Mouse (Mus musculus) midbrain, embryonic 14.5 days (tissue): Measurements from ENCODE around the gene Gfer. TPM values are rescaled to one million over a fixed set of nuclear protein-coding genes. Genes with fewer than 3 reads are reported as not detected.

Experiments used
- ATAC-seq: fragments of 200-750 bp; cut with Nextera tagmentation; 2 replicates; pipeline ENCODE4 v1.8.0; 2017; ENCODE audit warnings: moderate number of reproducible peaks, moderate library complexity; ENCODE audit not compliant: low FRiP score, low TSS enrichment
- DNase-seq: peaks from one replicate; pipeline ENCODE4 v3.0.0-alpha.2; 2015
- H3K27ac ChIP-seq: fragments of 300-500 bp; sonication (generic); replicated peaks from 2 replicates; pipeline ENCODE4 v1.5.1; 2014; ENCODE audit warnings: mild to moderate bottlenecking, low read depth, low read length, moderate library complexity
- H3K27me3 ChIP-seq: fragments of 300-500 bp; sonication (generic); 2 replicates; pipeline ENCODE4 v1.6.1; 2014; ENCODE audit warnings: low read length, control low read depth, mixed read lengths; ENCODE audit not compliant: control insufficient read depth, insufficient read depth
- H3K36me3 ChIP-seq: fragments of 300-500 bp; sonication (generic); 2 replicates; pipeline ENCODE4 v1.6.1; 2014; ENCODE audit warnings: low read length, control low read depth; ENCODE audit not compliant: control insufficient read depth, insufficient read depth
- H3K4me1 ChIP-seq: fragments of 300-500 bp; sonication (generic); 2 replicates; pipeline ENCODE4 v1.6.1; 2014; ENCODE audit warnings: mild to moderate bottlenecking, antibody characterized with exemption, low read length, control low read depth; ENCODE audit not compliant: control insufficient read depth, insufficient read depth
- H3K4me2 ChIP-seq: fragments of 300-500 bp; sonication (generic); 2 replicates; pipeline ENCODE4 v1.6.1; 2014; ENCODE audit warnings: mild to moderate bottlenecking, low read length, moderate library complexity
- H3K4me3 ChIP-seq: fragments of 300-500 bp; sonication (generic); replicated peaks from 2 replicates; pipeline ENCODE4 v1.5.1; 2014; ENCODE audit warnings: low read depth, low read length
- H3K9ac ChIP-seq: fragments of 300-500 bp; sonication (generic); replicated peaks from 2 replicates; pipeline ENCODE4 v1.6.1; 2014; ENCODE audit warnings: mild to moderate bottlenecking, low read length, moderate library complexity
- H3K9me3 ChIP-seq: fragments of 300-500 bp; sonication (generic); 2 replicates; pipeline ENCODE4 v1.6.1; 2016; ENCODE audit warnings: low read length, control low read depth, mixed read lengths; ENCODE audit not compliant: control insufficient read depth
- WGBS: fragments of 180-500 bp; shearing (Covaris S2); extraction: QIAGEN DNeasy Blood & Tissue Kit; methylation state at CpG from one replicate; pipeline ENCODE4 v1.1.7; 2014; 5-methylcytosine and 5-hydroxymethylcytosine counted together
- polyA plus RNA-seq: library from polyadenylated mRNA; unstranded; fragments of >200 nt; fragmentation: Nextera tagmentation; extraction: Ambion mirVana; gene quantifications from 2 replicates; pipeline ENCODE4 v1.2.1, GENCODE M21; 2014

The Gfer gene
- polyA plus RNA-seq, result 35.9 and 38.3 TPM in 2 replicates

- peaks cover 36% of the 10 kb centered on the region for H3K36me3 ChIP-seq
- peak; percentile 93 for ATAC-seq
- DNase-seq, result peak; percentile 94
- peak within 1 kb of the TSS; percentile 76 for H3K9ac ChIP-seq
- no peaks in the 10 kb centered on the region for H3K27me3 ChIP-seq
- peaks cover 14% of the 10 kb centered on the region; the same call in 1 of the 2 replicates for H3K4me1 ChIP-seq
- H3K27ac ChIP-seq, result peak within 1 kb of the TSS; percentile 92
- peak within 1 kb of the TSS; percentile 73 for H3K4me3 ChIP-seq
- H3K4me2 ChIP-seq, result peak within 1 kb of the TSS; percentile 77
- WGBS, result under 1% methylated on average over 75 of the region's 76 CpGs
- no peaks in the 10 kb centered on the region for H3K9me3 ChIP-seq
Observed at GRCm38 (mm10) chr17:24696011-24696697, at the start of gene Gfer, which contains the start of gene Noxo1. Gene Gfer, minus strand, starts transcription at chr17:24696156. Gene Noxo1, plus strand, starts transcription at chr17:24696234.

- Histone ChIP-seq H3K9ac (no peak overlapping the region), H3K36me3 (no peaks in the 10 kb centered on the region), H3K4me1 (no peaks in the 10 kb centered on the region), H3K9me3 (no peaks in the 10 kb centered on the region), H3K4me3 (no peak overlapping the region), H3K27ac (no peak overlapping the region), H3K27me3 (no peaks in the 10 kb centered on the region), H3K4me2 (no peak overlapping the region)
- no peak for DNase-seq
- no peak for ATAC-seq
- whole genome bisulfite sequencing, result 71% methylated on average over 3 of the region's 3 CpGs
Observed at GRCm38 (mm10) chr17:24744381-24744780, 48.4 kb upstream of the Gfer start.

- Histone ChIP-seq H3K36me3 (no peaks in the 10 kb centered on the region), H3K27ac (no peak overlapping the region), H3K4me2 (no peak overlapping the region), H3K4me1 (no peaks in the 10 kb centered on the region), H3K4me3 (no peak overlapping the region), H3K9ac (no peak overlapping the region), H3K9me3 (no peaks in the 10 kb centered on the region), H3K27me3 (no peaks in the 10 kb centered on the region)
- DNase-seq (no peak), ATAC-seq (no peak)
- WGBS, result 77% methylated on average over 5 of the region's 5 CpGs
Observed at GRCm38 (mm10) chr17:24743896-24744295, 47.9 kb upstream of the Gfer start.

GRCm38 (mm10) chr17:24742307-24742706 lies 46.4 kb upstream of the Gfer start:
- Histone ChIP-seq H3K9ac (no peak overlapping the region), H3K9me3 (no peaks in the 10 kb centered on the region), H3K4me3 (no peak overlapping the region), H3K36me3 (no peaks in the 10 kb centered on the region), H3K4me1 (0 out of 2 replicates have a peak, but pooled peaks cover under 1% of the 10 kb centered on the region), H3K4me2 (no peak overlapping the region), H3K27me3 (no peaks in the 10 kb centered on the region), H3K27ac (no peak overlapping the region)
- no peak for DNase-seq
- 82% methylated on average over 8 of the region's 8 CpGs for WGBS
- ATAC-seq, result no peak

GRCm38 (mm10) chr17:24739926-24740325 lies 44.0 kb upstream of the Gfer start:
- H3K4me1 ChIP-seq, result 0 out of 2 replicates have a peak, but pooled peaks cover 6% of the 10 kb centered on the region
- no peak overlapping the region for H3K9ac ChIP-seq
- ATAC-seq (no peak), DNase-seq (no peak)
- H3K27me3 ChIP-seq, result no peaks in the 10 kb centered on the region
- 85% methylated on average over 8 of the region's 8 CpGs for WGBS
- no peak overlapping the region for H3K4me3 ChIP-seq
- H3K9me3 ChIP-seq, result no peaks in the 10 kb centered on the region
- H3K36me3 ChIP-seq, result no peaks in the 10 kb centered on the region
- no peak overlapping the region for H3K4me2 ChIP-seq
- H3K27ac ChIP-seq, result no peak overlapping the region

- Histone ChIP-seq H3K4me3 (no peak overlapping the region), H3K4me1 (0 out of 2 replicates have a peak, but pooled peaks cover 6% of the 10 kb centered on the region), H3K36me3 (no peaks in the 10 kb centered on the region), H3K9ac (no peak overlapping the region), H3K27ac (no peak overlapping the region), H3K9me3 (no peaks in the 10 kb centered on the region), H3K4me2 (no peak overlapping the region), H3K27me3 (no peaks in the 10 kb centered on the region)
- DNase-seq (no peak), ATAC-seq (no peak)
- 84% methylated on average over 4 of the region's 4 CpGs for WGBS
Observed at GRCm38 (mm10) chr17:24738238-24738637, 42.3 kb upstream of the Gfer start.

GRCm38 (mm10) chr17:24737135-24737810 lies 41.3 kb upstream of the Gfer start:
- peak overlapping the region; percentile 80 for H3K4me2 ChIP-seq
- ATAC-seq (no peak), DNase-seq (no peak)
- H3K9me3 ChIP-seq, result no peaks in the 10 kb centered on the region
- no peaks in the 10 kb centered on the region for H3K27me3 ChIP-seq
- 0 out of 2 replicates have a peak, but pooled peaks cover 6% of the 10 kb centered on the region for H3K4me1 ChIP-seq
- peak overlapping the region; percentile 48 for H3K4me3 ChIP-seq
- no peaks in the 10 kb centered on the region for H3K36me3 ChIP-seq
- H3K9ac ChIP-seq, result peak overlapping the region; percentile 50; the same call in 1 of the 2 replicates
- no peak overlapping the region for H3K27ac ChIP-seq
- WGBS, result 27% methylated on average over 8 of the region's 8 CpGs

- Histone ChIP-seq H3K4me1 (0 out of 2 replicates have a peak, but pooled peaks cover 6% of the 10 kb centered on the region), H3K4me3 (peak within 1 kb of the TSS; percentile 48), H3K36me3 (no peaks in the 10 kb centered on the region), H3K9ac (peak within 1 kb of the TSS; percentile 50), H3K27ac (peak within 1 kb of the TSS; percentile 45; the same call in 1 of the 2 replicates), H3K4me2 (peak within 1 kb of the TSS; percentile 80), H3K9me3 (no peaks in the 10 kb centered on the region), H3K27me3 (no peaks in the 10 kb centered on the region)
- DNase-seq, result peak; percentile 95
- 2% methylated on average over 29 of the region's 29 CpGs for WGBS
- peak; percentile 92 for ATAC-seq
Observed at GRCm38 (mm10) chr17:24736330-24737051, 40.5 kb upstream of the Gfer start, which contains the start of gene Msrb1. Gene Msrb1, plus strand, starts transcription at chr17:24736642.
